Mouse (Mus musculus): Measurements from ENCODE around the gene Fam57a.

- TF ChIP-seq GATA1 (IDR thresholded peaks at IDR 0.05; ENCODE audit: borderline replicate concordance, low read length) = no peak
- no peak for TF ChIP-seq FLI1 (IDR thresholded peaks at IDR 0.05; ENCODE audit: low read length)
Observed at GRCm38 (mm10) chr11:76246439-76246838, 67.0 kb downstream of the Fam57a start.
